Mouse (Mus musculus) testis, adult 2 months (tissue): ENCODE results near the gene Rab11fip3.

Experiments
- CTCF ChIP-seq: fragments of 200-500 bp; IDR thresholded peaks from 2 replicates; pipeline ENCODE4 v1.5.1; 2012; ENCODE audit warnings: low read depth, mild to moderate bottlenecking, inconsistent platforms, low read length, moderate library complexity; ENCODE audit not compliant: control insufficient read depth, insufficient read depth, insufficient replicate concordance
- POLR2A ChIP-seq: fragments of 200-500 bp; IDR thresholded peaks from 2 replicates; pipeline ENCODE4 v1.6.1; 2012; ENCODE audit warnings: low read depth, mild to moderate bottlenecking, inconsistent platforms, low read length, moderate library complexity; ENCODE audit not compliant: control insufficient read depth

DNA sequence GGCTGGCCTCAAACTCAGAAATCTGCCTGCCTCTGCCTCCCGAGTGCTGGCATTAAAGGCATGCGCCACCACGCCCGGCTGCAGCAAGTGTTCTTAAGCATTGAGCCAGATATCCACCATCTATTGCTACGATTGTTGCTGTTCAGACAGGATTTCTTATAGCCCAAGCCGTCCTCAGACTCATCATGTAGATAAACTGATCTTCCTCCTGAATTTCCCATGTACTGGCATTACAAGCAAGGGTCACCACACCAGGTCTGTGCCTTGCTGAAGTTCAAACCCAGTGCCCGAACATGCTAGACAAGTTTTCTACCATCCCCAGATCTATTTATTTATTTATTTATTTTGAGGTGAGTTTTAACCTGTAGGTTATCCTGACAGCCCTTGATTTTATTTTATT is 29.1 kb upstream of the Rab11fip3 start:
- TF ChIP-seq POLR2A: no peak
- no peak for TF ChIP-seq CTCF
